Mouse (Mus musculus): ENCODE measurements at regions not wholly inside any gene's neighbourhood (a gene's known extent, or its start where the extent isn't known, plus 50 kb on each side); places are given as distances from the start of the nearest gene placed in this dataset.

DNA sequence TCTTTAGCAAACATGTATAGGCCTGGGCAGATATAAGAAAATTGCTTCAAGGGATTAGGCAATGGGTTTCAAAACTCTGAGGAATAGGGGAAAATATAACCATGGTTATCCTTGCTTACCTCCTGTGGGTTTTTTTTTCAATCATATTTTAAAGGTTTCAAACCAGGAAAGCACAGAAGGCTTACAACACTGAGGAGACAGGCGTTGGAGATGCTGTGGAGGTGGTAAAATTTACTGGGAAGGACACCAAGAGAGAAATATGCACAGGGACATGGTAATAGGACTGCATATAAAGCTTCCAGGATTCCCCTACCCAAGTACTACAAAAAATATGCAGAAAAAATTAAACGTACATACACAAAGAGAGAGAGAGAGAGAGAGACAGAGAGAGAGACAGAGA is 95.0 kb upstream of the Syt1 start:
- no peak for TF ChIP-seq GATA1 (IDR thresholded peaks at IDR 0.05; ENCODE audit: borderline replicate concordance, low read length)
- TF ChIP-seq FLI1 (IDR thresholded peaks at IDR 0.05; ENCODE audit: low read length) = no peak

All from megakaryocyte, embryonic 14.5 days (primary cell).